Mouse (Mus musculus) heart, embryonic 11.5 days (tissue): ENCODE results near the gene Gng4. TPM values are rescaled to one million over a fixed set of nuclear protein-coding genes. Genes with fewer than 3 reads are reported as not detected.

Experiments used
- ATAC-seq: fragments of 200-750 bp; cut with Nextera tagmentation; replicated peaks from 2 replicates; pipeline ENCODE4 v1.8.0; 2017; ENCODE audit warnings: moderate library complexity; ENCODE audit not compliant: insufficient number of reproducible peaks, low FRiP score, low TSS enrichment
- H3K27ac ChIP-seq: fragments of 300-500 bp; sonication (generic); 2 replicates; pipeline ENCODE4 v1.5.1; 2014; ENCODE audit warnings: mild to moderate bottlenecking, low read depth, low read length
- H3K27me3 ChIP-seq: fragments of 300-500 bp; sonication (generic); 2 replicates; pipeline ENCODE4 v1.6.1; 2014; ENCODE audit warnings: mild to moderate bottlenecking, low read length, mixed read lengths; ENCODE audit not compliant: control insufficient read depth, insufficient read depth
- H3K36me3 ChIP-seq: fragments of 300-500 bp; sonication (generic); 2 replicates; pipeline ENCODE4 v1.6.1; 2014; ENCODE audit warnings: mild to moderate bottlenecking, low read length, moderate library complexity, mixed read lengths; ENCODE audit not compliant: control insufficient read depth, insufficient read depth
- H3K4me1 ChIP-seq: fragments of 300-500 bp; sonication (generic); 2 replicates; pipeline ENCODE4 v1.6.1; 2014; ENCODE audit warnings: low read length; ENCODE audit not compliant: control insufficient read depth, insufficient read depth
- H3K4me2 ChIP-seq: fragments of 300-500 bp; sonication (generic); 2 replicates; pipeline ENCODE4 v1.6.1; 2014; ENCODE audit warnings: mild to moderate bottlenecking, moderate library complexity
- H3K4me3 ChIP-seq: fragments of 300-500 bp; sonication (generic); 2 replicates; pipeline ENCODE4 v1.5.1; 2014; ENCODE audit warnings: low read depth, low read length
- H3K9ac ChIP-seq: fragments of 300-500 bp; sonication (generic); 2 replicates; pipeline ENCODE4 v1.6.1; 2014; ENCODE audit warnings: mild to moderate bottlenecking, low read depth, low read length, moderate library complexity
- H3K9me3 ChIP-seq: fragments of 300-500 bp; sonication (generic); replicated peaks from 2 replicates; pipeline ENCODE4 v1.6.1; 2016; ENCODE audit warnings: low read length; ENCODE audit not compliant: control insufficient read depth
- WGBS: fragments of 180-500 bp; shearing (Covaris S2); extraction: QIAGEN DNeasy Blood & Tissue Kit; methylation state at CpG from one replicate; pipeline ENCODE4 v1.1.7; 2014; ENCODE audit not compliant: insufficient replicate concordance; 5-methylcytosine and 5-hydroxymethylcytosine counted together
- polyA plus RNA-seq: library from polyadenylated mRNA; unstranded; fragments of >200 nt; fragmentation: Nextera tagmentation; extraction: Ambion mirVana; gene quantifications from 2 replicates; pipeline ENCODE4 v1.2.1, GENCODE M21; 2014

Gene Gng4
- polyA plus RNA-seq, 1 experiment from 2014 or later, result 0.26 TPM

GRCm38 (mm10) chr13:13781026-13781425 is 2.8 kb upstream of the Gng4 start:
- Histone ChIP-seq H3K27ac (no peak overlapping the region), H3K9me3 (no peaks in the 10 kb centered on the region), H3K4me2 (no peak overlapping the region), H3K9ac (no peak overlapping the region), H3K4me3 (no peak overlapping the region), H3K27me3 (peaks cover 42% of the 10 kb centered on the region), H3K36me3 (no peaks in the 10 kb centered on the region), H3K4me1 (peaks cover 21% of the 10 kb centered on the region)
- WGBS, result 54% methylated on average over 4 of the region's 4 CpGs
- no peak for ATAC-seq

GRCm38 (mm10) chr13:13783296-13783695 is 563 bp upstream of the Gng4 start:
- H3K4me1 ChIP-seq, result peaks cover 21% of the 10 kb centered on the region
- no peak overlapping the region for H3K4me3 ChIP-seq
- no peaks in the 10 kb centered on the region for H3K36me3 ChIP-seq
- no peak overlapping the region for H3K27ac ChIP-seq
- no peak for ATAC-seq
- H3K4me2 ChIP-seq, result peak overlapping the region; percentile 99; the same call in 1 of the 2 replicates
- 27% methylated on average over 7 of the region's 7 CpGs for WGBS
- H3K9me3 ChIP-seq, result no peaks in the 10 kb centered on the region
- peaks cover 47% of the 10 kb centered on the region for H3K27me3 ChIP-seq
- H3K9ac ChIP-seq, result no peak overlapping the region

GRCm38 (mm10) chr13:13784420-13784936 is 619 bp downstream of the Gng4 start:
- no peaks in the 10 kb centered on the region for H3K9me3 ChIP-seq
- ATAC-seq, result 0 out of 2 replicates have a peak, but pooled peaks have one; percentile 37
- H3K9ac ChIP-seq, result no peak overlapping the region

GRCm38 (mm10) chr13:13784981-13785783 is 1.3 kb downstream of the Gng4 start:
- Histone ChIP-seq H3K4me3 (peak overlapping the region; percentile 56), H3K36me3 (no peaks in the 10 kb centered on the region), H3K27ac (no peak overlapping the region), H3K4me2 (peak overlapping the region; percentile 99), H3K9ac (no peak overlapping the region), H3K4me1 (peaks cover 16% of the 10 kb centered on the region), H3K9me3 (no peaks in the 10 kb centered on the region), H3K27me3 (peaks cover 47% of the 10 kb centered on the region)
- ATAC-seq, result no peak
- WGBS, result 2% methylated on average over 30 of the region's 30 CpGs

More at GRCm38 (mm10) chr13:13784420-13784936, 619 bp downstream of the Gng4 start:
- Histone ChIP-seq H3K4me3 (peak overlapping the region; percentile 56), H3K4me2 (peak overlapping the region; percentile 99), H3K4me1 (peaks cover 16% of the 10 kb centered on the region), H3K36me3 (no peaks in the 10 kb centered on the region), H3K27me3 (peaks cover 47% of the 10 kb centered on the region), H3K27ac (no peak overlapping the region)
- WGBS, result 2% methylated on average over 58 of the region's 59 CpGs

GRCm38 (mm10) chr13:13786971-13787370 is 3.1 kb downstream of the Gng4 start:
- Histone ChIP-seq H3K9me3 (no peaks in the 10 kb centered on the region), H3K36me3 (no peaks in the 10 kb centered on the region), H3K4me2 (no peak overlapping the region), H3K27ac (no peak overlapping the region), H3K9ac (no peak overlapping the region), H3K4me1 (peaks cover 16% of the 10 kb centered on the region), H3K4me3 (no peak overlapping the region), H3K27me3 (peaks cover 42% of the 10 kb centered on the region)
- ATAC-seq, result no peak
- WGBS, result 80% methylated on average over 6 of the region's 6 CpGs

GRCm38 (mm10) chr13:13788070-13788469 is 4.2 kb downstream of the Gng4 start:
- no peak overlapping the region for H3K4me3 ChIP-seq
- no peaks in the 10 kb centered on the region for H3K9me3 ChIP-seq
- H3K36me3 ChIP-seq, result no peaks in the 10 kb centered on the region
- no peak overlapping the region for H3K9ac ChIP-seq
- H3K4me2 ChIP-seq, result no peak overlapping the region
- no peak for ATAC-seq
- peaks cover 16% of the 10 kb centered on the region for H3K4me1 ChIP-seq
- WGBS, result 82% methylated on average over 4 of the region's 4 CpGs
- H3K27ac ChIP-seq, result no peak overlapping the region
- peaks cover 34% of the 10 kb centered on the region for H3K27me3 ChIP-seq

- 0 out of 2 replicates have a peak, but pooled peaks cover under 1% of the 10 kb centered on the region for H3K27me3 ChIP-seq
- no peak overlapping the region for H3K27ac ChIP-seq
- H3K4me2 ChIP-seq, result no peak overlapping the region
- no peaks in the 10 kb centered on the region for H3K4me1 ChIP-seq
- no peaks in the 10 kb centered on the region for H3K36me3 ChIP-seq
- 87% methylated on average over 3 of the region's 3 CpGs for WGBS
- no peak for ATAC-seq
- no peak overlapping the region for H3K9ac ChIP-seq
- no peaks in the 10 kb centered on the region for H3K9me3 ChIP-seq
- H3K4me3 ChIP-seq, result no peak overlapping the region
These were observed 8.1 kb downstream of the Gng4 start for GRCm38 (mm10) chr13:13791981-13792380.

- H3K4me3 ChIP-seq, result no peak overlapping the region
- H3K27me3 ChIP-seq, result no peaks in the 10 kb centered on the region
- H3K27ac ChIP-seq, result no peak overlapping the region
- H3K9me3 ChIP-seq, result no peaks in the 10 kb centered on the region
- no peak for ATAC-seq
- H3K36me3 ChIP-seq, result no peaks in the 10 kb centered on the region
- H3K4me1 ChIP-seq, result no peaks in the 10 kb centered on the region
- H3K4me2 ChIP-seq, result no peak overlapping the region
- WGBS, result 22% methylated on average over 5 of the region's 5 CpGs
- H3K9ac ChIP-seq, result no peak overlapping the region
These were observed 11.4 kb downstream of the Gng4 start for GRCm38 (mm10) chr13:13795166-13795832.
